Mouse (Mus musculus) 3T3-L1 (cell line): ENCODE results near the gene Tmtc1.
A peak's percentile ranks its signal among the peaks of the same experiment; 100 is the strongest.

Source experiments
- DNase-seq: peaks from one replicate; pipeline ENCODE4 v3.0.0-alpha.2; 2015; ENCODE audit warnings: low read depth, low spot score

Gene Tmtc1

GRCm38 (mm10) chr6:148420387-148420786 lies 23.8 kb downstream of the Tmtc1 start:
- no peak for DNase-seq

DNA sequence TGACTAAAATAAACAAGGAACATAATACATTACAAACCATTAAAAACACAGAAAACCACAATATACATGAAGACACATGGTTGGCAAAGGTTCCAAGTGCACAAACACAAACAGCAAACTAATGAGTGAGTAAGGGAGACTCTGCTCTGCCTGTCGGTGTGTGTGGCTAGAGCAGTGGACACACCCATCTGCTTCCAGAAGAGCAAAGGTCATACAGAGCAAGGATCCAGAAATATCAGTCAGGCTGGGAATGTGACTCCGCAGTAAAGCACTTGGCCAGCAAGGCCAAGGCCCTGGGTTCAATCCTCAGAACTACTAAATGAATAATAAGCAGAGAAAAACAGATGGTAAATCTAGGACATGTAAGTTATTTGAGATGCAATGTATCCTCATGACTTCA lies 27.6 kb downstream of the Tmtc1 start:
- no peak for DNase-seq

DNA sequence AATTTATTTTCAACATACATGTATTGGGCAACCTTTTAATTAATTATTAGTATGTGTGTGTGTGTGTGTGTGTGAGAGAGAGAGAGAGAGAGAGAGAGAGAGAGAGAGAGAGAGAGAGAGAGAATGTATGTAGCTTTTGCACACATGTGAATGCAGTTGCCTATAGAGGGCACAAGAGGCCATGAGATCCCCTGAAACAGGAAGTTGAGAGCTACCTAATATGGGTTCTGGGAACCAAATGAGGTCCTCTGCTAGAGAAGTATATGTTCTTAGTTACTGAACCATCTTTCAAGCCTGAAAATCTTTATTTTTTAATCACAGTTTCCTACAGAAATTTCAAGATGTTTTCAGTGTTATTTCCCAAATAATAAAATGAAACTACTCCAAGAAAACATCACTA lies 30.6 kb downstream of the Tmtc1 start:
- DNase-seq, result no peak

DNA sequence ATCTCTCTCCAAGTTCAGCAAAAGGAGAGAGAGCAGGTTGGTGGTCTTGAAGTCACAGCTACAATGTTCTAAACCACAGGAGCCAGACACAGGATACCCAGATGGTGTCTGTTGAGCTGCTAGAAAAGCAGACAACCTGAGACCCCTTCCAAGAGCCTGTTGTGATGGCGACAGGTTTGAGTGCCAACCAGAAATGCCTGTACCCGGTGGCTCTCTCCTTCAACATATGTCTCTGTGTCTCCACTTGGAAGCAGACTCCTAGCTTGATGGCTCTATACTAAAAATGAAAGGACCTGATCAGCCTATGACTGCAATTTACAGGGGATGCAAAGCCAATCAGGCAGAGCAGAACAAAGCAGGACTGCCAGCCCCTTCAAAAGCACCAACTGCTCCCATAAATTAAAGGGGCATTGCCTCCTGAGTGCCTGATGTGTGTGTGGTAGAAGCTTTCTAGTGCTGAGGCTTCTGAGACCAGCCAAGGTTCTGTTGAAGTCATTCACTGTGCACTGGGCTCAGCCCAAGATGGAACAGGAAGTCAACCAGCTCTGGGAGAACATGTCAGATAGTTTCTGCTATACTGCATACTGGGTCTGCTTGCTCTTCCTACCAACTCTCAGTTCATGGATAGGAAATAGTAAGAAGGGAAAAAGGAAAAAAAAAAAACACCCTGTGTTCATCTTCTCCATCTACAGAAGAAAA lies 37.2 kb downstream of the Tmtc1 start:
- no peak for DNase-seq

DNA sequence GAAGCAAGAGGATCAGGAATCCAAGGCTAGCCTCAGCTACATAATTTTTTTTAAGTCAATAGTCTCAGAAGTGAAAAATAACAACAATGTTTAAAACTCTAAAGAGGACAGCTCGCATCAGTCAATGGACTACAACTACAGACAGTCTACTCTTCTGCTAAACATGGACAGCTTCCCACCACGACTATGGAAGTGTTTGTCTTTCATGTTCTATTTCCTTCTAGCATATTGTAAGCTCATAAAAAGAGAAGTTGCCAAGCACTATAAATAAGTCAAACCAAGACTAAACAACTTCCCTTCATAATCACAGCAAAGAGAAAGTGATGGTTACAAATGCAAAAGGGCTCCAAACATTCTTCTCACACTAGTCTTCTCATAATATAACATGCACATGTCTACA lies 38.6 kb downstream of the Tmtc1 start:
- no peak for DNase-seq

GRCm38 (mm10) chr6:148404500-148404899 lies 39.7 kb downstream of the Tmtc1 start:
- DNase-seq, result no peak

GRCm38 (mm10) chr6:148403761-148404160 lies 40.4 kb downstream of the Tmtc1 start:
- DNase-seq, result no peak

- DNase-seq, result no peak
These were observed 43.2 kb downstream of the Tmtc1 start for GRCm38 (mm10) chr6:148401031-148401430.

DNA sequence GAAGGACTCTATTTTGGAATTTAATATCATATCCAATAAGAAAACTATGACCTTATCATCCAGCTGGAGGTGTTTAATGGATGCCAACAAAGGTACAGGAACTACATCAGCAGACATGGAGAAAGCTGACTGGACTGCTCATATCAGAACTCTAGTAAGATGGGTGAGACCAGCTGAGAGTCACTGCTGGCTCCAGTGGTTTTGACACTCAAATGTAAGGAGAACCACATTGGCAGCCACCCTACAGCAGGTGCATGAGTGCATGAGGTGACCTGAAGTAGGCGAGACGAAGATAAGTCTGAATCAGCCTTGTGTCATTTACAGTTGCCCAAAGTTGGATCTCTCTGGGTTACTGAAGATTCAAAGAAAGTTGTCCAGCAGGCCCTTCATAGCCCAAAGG lies 44.6 kb downstream of the Tmtc1 start:
- no peak for DNase-seq

DNA sequence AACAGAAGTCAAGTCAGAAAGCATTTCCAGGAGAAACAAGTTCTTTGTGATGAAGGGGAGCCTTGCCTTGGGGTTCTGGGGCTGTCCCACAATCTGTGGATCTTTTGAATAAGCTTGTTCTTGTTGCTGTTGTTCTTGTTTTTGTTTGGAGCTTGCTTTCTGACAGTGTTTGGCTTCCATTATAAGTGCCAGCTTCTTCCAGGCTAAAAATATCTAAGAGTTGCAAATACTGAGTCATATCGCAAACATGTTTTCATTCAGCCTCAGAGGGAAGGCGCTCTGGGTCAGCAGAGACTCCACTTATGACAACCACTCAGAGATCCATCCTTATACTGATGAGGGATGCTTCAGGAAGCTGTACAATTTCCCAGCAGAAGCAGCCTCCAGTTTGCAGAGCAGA lies 45.3 kb downstream of the Tmtc1 start:
- DNase-seq, result no peak

DNA sequence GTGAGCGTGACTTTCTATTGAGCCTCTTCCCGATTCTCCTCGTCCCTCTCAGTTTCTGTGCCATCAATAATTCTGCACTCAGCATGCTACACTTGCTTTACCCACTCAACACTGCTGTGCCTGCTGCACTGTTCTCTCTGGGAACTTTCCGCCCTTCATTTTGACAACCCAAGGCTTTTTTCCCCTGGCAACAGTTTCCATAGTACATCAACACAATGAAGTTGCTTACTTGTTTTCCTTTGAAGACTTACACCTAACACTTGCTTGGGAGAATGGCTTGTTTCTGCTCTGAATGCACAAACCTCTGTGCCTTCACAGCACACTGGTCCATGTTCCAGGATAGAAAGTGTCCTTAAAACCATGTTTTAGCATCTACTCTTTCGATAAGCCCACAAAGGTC lies 46.9 kb downstream of the Tmtc1 start:
- DNase-seq, result no peak

DNA sequence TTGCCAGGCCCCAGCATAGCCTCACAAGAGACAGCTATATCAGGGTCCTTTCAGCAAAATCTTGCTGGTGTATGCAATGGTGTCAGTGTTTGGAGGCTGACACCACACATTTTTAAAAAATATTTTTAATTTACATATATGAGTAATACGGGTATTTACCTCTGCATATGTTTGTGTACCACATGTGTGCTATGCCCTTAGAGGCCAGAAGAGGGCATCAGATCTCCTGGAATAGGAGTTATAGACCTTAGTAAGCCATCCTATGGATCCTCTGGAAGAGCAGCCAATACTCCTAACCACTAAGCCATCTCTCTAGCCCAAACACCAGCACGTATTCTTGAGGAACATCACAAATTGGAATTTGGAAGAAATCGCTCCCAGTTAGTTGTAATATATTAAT lies 48.9 kb downstream of the Tmtc1 start:
- DNase-seq, result peak; percentile 19

GRCm38 (mm10) chr6:148394294-148394693 lies 49.9 kb downstream of the Tmtc1 start:
- no peak for DNase-seq

DNA sequence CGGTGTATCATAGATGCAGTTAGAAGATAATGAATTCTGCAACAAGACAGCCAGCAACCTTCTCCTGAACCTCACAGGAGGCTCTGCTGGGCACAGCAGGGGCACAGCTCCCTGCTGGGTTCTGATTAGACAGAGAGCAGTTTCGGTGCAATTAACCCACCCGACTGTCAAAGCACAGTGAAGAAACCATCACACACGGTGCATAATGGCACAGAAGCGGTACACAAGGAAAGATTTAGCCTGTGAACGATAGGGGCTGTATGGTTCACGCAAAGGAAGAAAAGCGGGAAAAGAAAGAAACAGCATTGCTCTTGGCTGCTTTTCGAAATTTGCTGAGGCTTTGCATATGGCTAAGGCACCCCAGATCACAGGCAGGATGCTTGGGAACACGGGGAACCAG lies 52.0 kb downstream of the Tmtc1 start:
- DNase-seq, result no peak

- DNase-seq, result no peak
These were observed 52.9 kb downstream of the Tmtc1 start for GRCm38 (mm10) chr6:148391286-148391685.

DNA sequence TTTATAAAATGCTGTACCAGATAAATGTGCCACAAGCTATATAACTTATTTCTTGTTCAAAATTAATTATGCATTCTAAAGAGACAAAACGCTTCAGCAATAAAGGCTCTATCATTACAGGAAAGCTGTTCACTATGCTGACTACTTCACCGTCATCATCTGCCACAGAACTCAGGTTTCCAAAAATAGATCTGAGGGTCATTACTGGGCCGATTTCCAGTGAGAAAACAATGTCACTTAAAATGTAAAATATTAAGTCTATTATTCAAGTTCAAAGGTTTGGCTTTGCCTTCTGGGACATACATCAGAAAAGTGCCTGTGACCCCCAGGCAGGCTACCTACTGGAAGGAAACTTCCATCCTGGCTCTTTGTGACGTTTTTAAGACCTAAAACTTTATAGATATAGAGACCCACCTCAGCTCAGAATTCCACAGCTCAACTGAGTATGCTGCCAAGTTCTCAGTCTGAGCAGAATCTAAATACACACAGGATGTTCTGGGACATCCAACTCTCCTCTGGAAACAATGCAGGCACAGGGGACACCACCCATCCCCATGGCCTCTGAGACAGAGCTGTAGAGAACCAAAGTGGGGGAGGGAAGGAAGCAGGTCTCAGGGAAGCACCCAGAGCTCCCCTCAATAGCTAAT lies 53.4 kb downstream of the Tmtc1 start:
- DNase-seq, result no peak

DNA sequence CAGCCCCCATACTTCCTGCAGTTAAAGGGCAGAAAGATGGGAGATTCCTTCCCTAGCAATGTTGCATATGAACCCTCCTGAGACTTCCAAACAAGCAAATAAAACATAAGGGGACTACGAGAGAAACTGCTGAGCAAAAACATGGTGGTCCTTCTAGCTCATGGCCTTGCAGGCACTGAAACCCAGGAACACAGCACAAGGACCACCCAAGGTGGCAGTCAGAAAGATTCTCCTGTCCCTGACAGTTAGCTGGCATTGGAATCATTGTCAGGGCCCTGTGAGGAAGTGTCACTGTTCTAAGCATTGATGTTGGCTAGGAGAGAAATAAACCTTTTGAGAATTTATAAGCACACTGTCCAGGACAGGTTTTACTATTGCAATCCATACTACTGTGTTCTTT lies 56.2 kb downstream of the Tmtc1 start:
- no peak for DNase-seq

DNA sequence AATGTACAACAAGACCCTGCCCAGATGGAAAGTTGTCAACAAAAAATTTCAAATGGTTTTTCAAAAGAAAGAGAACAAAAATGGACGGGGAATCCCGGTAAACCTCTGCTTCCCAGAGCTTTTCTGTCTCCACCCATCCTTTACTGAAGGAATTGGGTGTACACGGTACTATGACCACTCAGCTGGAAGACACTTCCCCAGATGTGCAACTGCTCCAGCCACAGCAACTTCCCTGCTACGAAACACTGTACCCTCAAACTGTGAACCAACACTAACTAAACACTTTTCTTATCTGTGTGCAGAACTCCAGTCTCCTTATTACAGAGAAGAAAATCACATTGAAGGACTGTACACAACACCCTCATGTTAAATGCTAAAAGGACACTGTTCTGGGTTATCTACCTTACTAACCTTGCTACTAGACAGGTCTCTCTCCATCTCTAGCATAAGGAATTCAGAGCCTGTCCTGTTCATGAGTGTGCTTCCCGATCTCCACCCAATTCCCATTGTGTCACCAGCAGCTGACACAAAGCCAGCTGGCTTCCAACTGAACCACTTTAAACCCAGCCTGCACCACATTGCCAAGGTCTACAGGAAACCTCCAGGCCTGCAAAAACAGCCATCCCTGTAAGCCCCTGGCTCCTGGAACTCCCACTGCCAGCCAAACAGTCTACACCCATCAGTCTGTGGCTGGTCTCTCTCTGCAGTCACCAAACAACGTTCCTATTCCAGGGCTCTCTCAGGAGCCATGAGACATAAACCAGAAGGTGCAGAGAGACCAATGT lies 59.9 kb downstream of the Tmtc1 start:
- DNase-seq, result no peak

GRCm38 (mm10) chr6:148381163-148381782 lies 62.9 kb downstream of the Tmtc1 start:
- DNase-seq, result no peak

DNA sequence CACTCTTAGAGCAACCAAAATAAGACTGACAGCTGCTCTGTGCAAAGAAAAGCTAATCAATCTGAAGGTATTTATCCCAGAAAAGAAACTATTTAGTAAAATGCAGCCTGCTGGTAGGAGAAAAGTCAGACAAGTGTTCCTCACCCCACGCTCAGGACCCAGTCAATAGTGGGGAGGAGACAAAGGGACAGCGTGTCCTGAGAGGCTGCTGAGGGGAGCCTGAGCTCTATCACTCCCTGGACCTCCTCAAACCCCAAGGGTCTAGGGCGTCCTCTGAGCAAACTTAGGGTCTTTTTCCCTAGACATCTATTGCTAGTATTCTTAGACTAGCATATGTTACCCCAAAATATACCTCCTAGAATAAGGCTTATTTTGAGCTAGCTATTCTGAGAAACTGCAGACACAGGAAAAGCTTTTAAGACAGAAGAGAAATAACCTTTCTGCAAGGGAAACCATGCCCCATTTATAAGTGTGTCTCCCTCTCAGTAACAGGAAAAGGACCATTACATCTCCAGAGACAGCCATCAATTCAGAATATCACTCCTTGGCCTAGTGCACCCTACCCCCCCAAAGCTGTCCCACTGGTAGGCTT lies 68.5 kb downstream of the Tmtc1 start:
- no peak for DNase-seq

DNA sequence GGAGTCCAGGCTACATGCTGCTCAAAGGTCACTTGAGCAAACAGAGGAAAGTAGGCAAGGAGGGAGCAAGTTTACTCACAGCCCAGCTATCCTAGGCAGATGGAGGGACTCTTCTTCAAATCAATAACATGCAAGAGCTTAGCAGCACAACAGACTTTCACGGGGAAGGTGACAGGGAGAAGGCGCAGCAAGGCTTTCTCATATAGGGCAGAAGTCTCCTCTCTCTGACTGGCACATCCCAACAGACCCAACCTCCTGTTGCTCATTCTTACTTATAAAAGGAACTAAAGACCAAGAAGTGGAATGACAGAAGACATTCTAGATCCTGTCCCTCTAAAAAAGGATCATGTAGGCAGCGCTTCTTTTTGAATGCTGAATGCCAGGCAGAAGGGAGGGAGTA lies 69.2 kb downstream of the Tmtc1 start:
- DNase-seq, result no peak

DNA sequence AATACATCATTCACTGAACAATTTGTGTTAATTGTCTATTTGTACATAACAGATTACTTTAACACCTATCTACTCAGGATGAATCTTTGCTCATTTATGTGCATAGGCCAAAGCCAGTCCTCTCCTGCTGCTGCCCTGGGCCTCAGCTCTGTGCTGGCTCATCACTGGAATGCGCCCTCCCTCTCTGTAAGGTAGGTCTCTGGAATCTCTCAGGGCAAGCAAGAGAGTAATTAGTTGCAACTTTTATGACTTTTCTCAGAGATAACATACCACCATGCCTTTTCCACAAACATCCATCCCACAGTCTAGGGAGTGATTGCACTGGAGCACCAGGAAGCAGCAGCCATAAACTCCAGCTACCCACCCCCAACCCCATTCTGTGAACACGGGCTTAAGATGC lies 70.7 kb downstream of the Tmtc1 start:
- DNase-seq, result no peak
